Mouse (Mus musculus): ENCODE results near the gene Fndc11. TPM values are rescaled to one million over a fixed set of nuclear protein-coding genes. Genes with fewer than 3 reads are reported as not detected.

Fndc11 gene
- 0.13 TPM in 1 of 2 replicates, not detected in the other for polyA plus RNA-seq (2015; fragmentation: Nextera tagmentation; extraction: Ambion mirVana)

DNA sequence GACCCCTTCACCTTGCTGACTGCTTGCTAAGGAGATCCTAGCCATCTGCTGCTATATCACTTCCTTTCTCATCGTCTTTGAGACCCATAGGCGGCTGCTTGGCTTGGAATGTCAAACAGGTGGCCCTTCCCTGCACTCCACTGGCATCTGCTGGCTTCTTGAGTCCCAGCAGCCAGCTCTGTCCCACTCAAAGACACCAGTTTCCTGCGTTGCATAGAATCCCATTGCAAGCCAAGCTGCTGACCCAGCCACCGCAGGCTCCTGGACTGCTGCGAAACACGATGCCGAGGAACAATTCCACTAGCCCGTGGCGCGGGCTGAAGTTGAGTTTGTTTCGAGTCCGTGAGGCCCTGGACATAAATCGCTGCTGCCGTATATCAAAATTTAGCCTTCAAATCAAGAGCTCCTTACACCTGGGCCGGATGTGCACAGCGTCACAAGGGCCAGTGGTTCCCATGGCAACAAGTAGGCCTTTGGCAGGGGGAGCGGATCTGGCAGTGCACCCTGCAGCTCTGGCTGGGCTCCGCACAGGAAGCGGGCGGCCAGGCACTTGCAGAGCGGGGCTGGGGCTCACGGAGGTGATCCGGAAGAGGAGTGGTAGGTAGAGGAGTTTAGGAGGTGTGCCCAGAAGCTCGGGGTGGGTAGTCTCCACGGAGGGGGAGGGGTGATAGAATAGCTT lies at the start of gene Fndc11:
Fndc11 (plus strand) TSS at position 476 of the 679 bp plus-strand sequence.

GRCm38 (mm10) chr2:181187121-181188000 lies 32.5 kb upstream of the Fndc11 start, which contains the start of gene Ppdpf:
Gene Ppdpf, plus strand, starts transcription at chr2:181187247.

DNA sequence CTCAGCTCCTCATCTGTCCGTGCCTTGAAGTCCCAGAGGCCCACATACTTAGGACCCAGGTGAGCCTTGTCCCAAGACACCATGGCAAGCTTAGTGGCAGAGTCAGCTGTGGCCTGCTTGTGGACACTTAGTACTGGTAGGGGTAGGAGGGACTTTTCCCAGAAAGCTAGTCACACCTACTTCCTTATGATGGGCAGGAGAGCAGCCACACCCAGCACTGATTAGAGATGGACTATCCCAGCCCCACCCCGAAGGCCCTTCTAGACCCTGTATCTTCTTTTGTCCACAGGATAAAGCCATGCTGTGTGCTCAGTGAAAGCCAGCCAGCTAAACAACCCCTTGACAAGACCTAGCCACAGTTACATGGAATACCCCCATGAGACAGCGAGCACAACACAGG lies 17.4 kb upstream of the Fndc11 start, which contains the start of gene Ptk6:
Ptk6 (minus strand) TSS at position 368 of the 400 bp plus-strand sequence.

GRCm38 (mm10) chr2:181213021-181213445 lies 6.8 kb upstream of the Fndc11 start, which contains the start of gene Srms:
Gene Srms, minus strand, starts transcription at chr2:181213185.

DNA sequence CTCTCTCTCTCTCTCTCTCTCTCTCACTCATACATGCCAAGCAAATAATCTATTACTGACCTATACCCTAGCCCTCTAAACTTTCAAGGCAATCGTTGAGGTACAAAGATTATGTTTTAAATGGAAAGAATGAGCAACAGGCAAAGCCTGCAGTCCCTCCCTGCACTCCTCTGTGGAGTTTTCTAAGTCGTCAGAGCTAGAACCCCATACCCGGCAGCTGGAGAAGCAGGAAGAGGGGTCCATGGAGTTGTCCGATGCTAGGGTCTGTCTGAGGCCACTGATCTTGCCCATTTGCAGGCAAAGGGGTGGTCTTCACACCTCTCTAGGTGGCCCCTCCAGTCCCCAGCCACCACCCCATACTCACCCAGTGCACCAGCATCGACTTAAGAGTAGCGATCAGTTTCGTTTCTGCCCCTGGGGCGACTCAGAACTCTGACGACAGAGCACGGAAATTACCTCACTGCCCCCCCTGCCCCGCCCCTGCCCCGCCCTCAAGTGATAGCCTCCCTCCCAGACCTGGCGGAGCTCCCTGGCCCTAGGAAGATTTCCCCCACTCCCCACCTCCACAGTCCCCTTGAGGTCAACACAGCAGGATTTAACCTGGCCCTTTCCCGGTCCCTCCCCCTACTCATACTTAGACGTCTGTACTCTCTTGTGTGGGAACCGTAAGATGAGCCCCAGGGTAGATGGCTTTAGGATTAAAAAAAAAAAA lies 21.9 kb downstream of the Fndc11 start, which contains the start of gene Helz2:
Helz2 (minus strand) TSS at position 426 of the 712 bp plus-strand sequence.

Other genes with a start within 250 kb of the Fndc11 start
- 0.13 and 0.31 TPM in 2 replicates for gene Col20a1, start 233.5 kb upstream of the Fndc11 start, polyA plus RNA-seq (2015; fragmentation: Nextera tagmentation; extraction: Ambion mirVana)
- 0.05 and 0.06 TPM in 2 replicates for gene Chrna4, start 176.5 kb upstream of the Fndc11 start, polyA plus RNA-seq (2015; fragmentation: Nextera tagmentation; extraction: Ambion mirVana)
- gene Kcnq2, start 84.7 kb upstream of the Fndc11 start, polyA plus RNA-seq (2015; fragmentation: Nextera tagmentation; extraction: Ambion mirVana), result not detected in 2 replicates
- not detected in 2 replicates for gene Eef1a2, start 63.0 kb upstream of the Fndc11 start, polyA plus RNA-seq (2015; fragmentation: Nextera tagmentation; extraction: Ambion mirVana)
- 150 and 173 TPM in 2 replicates for gene Ppdpf, start 32.8 kb upstream of the Fndc11 start, polyA plus RNA-seq (2015; fragmentation: Nextera tagmentation; extraction: Ambion mirVana)
- not detected in 2 replicates for gene Ptk6, start 17.2 kb upstream of the Fndc11 start, polyA plus RNA-seq (2015; fragmentation: Nextera tagmentation; extraction: Ambion mirVana)
- gene Srms, start 6.8 kb upstream of the Fndc11 start, polyA plus RNA-seq (2015; fragmentation: Nextera tagmentation; extraction: Ambion mirVana), result 0.07 and 0.10 TPM in 2 replicates
- 0.99 and 1.0 TPM in 2 replicates for gene Helz2, start 22.0 kb downstream of the Fndc11 start, polyA plus RNA-seq (2015; fragmentation: Nextera tagmentation; extraction: Ambion mirVana)
- gene Gmeb2, start 68.0 kb downstream of the Fndc11 start, polyA plus RNA-seq (2015; fragmentation: Nextera tagmentation; extraction: Ambion mirVana), result 5.9 and 6.1 TPM in 2 replicates
- gene Stmn3, start 94.5 kb downstream of the Fndc11 start, polyA plus RNA-seq (2015; fragmentation: Nextera tagmentation; extraction: Ambion mirVana), result 0.92 and 1.1 TPM in 2 replicates
- 12.9 and 14.1 TPM in 2 replicates for gene Rtel1, start 99.7 kb downstream of the Fndc11 start, polyA plus RNA-seq (2015; fragmentation: Nextera tagmentation; extraction: Ambion mirVana)
- gene Zgpat, start 144.9 kb downstream of the Fndc11 start, polyA plus RNA-seq (2015; fragmentation: Nextera tagmentation; extraction: Ambion mirVana), result 17.2 and 20.0 TPM in 2 replicates
- 34.8 and 36.7 TPM in 2 replicates for gene Arfrp1, start 145.4 kb downstream of the Fndc11 start, polyA plus RNA-seq (2015; fragmentation: Nextera tagmentation; extraction: Ambion mirVana)
- 6.0 and 8.3 TPM in 2 replicates for gene Lime1, start 160.1 kb downstream of the Fndc11 start, polyA plus RNA-seq (2015; fragmentation: Nextera tagmentation; extraction: Ambion mirVana)
- 3.0 and 3.7 TPM in 2 replicates for gene Zbtb46, start 239.4 kb downstream of the Fndc11 start, polyA plus RNA-seq (2015; fragmentation: Nextera tagmentation; extraction: Ambion mirVana)